ENCODE assay signal across 11 mouse cellular contexts in genomic region chr2:153495818-153496217, GRCm38 (mm10). TPM values are rescaled to one million over a fixed set of nuclear protein-coding genes. Genes with fewer than 3 reads are reported as not detected.
DNase-seq lines count a peak whose midpoint lies in the region; ATAC-seq lines count a peak whose summit lies in the region.
"Had no signal": no experiment of that assay in that cellular context is flagged by ENCODE, and none has a peak within 500 bp of the region (broad histone marks: within the 10 kb centered on the region; RNA-seq: fewer than 3 reads in every experiment).

No protein-coding gene starts in this region.

- H3K27me3 ChIP-seq in megakaryocyte, embryonic 14.5 days (replicated peaks), result no peaks in the 10 kb centered on the region

- no peak for ATAC-seq in megakaryocyte, adult 5-6 weeks (ENCODE audit: poor library complexity, severe bottlenecking)
- no peak for ATAC-seq in frontal cortex, adult (ENCODE audit: low TSS enrichment)

- DNase-seq in c-Kit-positive CD71-positive TER-119-positive erythroid progenitor cells, embryonic 14.5 days (ENCODE audit: low spot score), result peak; percentile 82
- DNase-seq in induced T-regulatory cell, adult 2 months (ENCODE audit: low read depth), result peak; percentile 50
- DNase-seq in thymus, postnatal 14 days, result peak; percentile 69
- DNase-seq in frontal cortex, postnatal 25 days (ENCODE audit: low spot score in 2 of 2), result no peak
- no peak for DNase-seq in Muller cell, postnatal 12 days (ENCODE audit: inconsistent ontology term)
- DNase-seq: kidney, postnatal 4 days had no signal

- H3K36me3 ChIP-seq in megakaryocyte, embryonic 14.5 days (replicated peaks; ENCODE audit: low read length), result peaks cover 67% of the 10 kb centered on the region
- H3K36me3 ChIP-seq: embryonic facial prominence, embryonic 13.5 days had no signal

- H3K4me1 ChIP-seq in megakaryocyte, embryonic 14.5 days, result peaks cover 91% of the 10 kb centered on the region

- H3K4me3 ChIP-seq in megakaryocyte, embryonic 14.5 days (replicated peaks), result peak overlapping the region; percentile 85
- H3K4me3 ChIP-seq: embryonic facial prominence, embryonic 13.5 days had no signal

- no peaks in the 10 kb centered on the region for H3K9me3 ChIP-seq in megakaryocyte, embryonic 14.5 days
- H3K9me3 ChIP-seq: embryonic facial prominence, embryonic 13.5 days had no signal

RNA-seq across cellular contexts. Expression of gene 4930404H24Rik, which starts 3.2 kb away (rescaled TPM):
- 0.54 TPM in 1 of 2 replicates, not detected in the other for polyA plus RNA-seq in megakaryocyte, embryonic 14.5 days (2012; ENCODE audit: insufficient read depth, low replicate concordance)
- total RNA-seq in megakaryocyte, adult 5-6 weeks (2015), result not detected in 2 replicates
- total RNA-seq in megakaryocyte, adult 5-6 weeks (2017), result not detected in 2 replicates
- polyA plus RNA-seq: embryonic facial prominence, embryonic 13.5 days; stomach, embryonic 14.5 days had no signal

RNA-seq across cellular contexts. Expression of gene Nol4l, which starts 34.0 kb away (rescaled TPM):
- polyA plus RNA-seq in megakaryocyte, embryonic 14.5 days (2012; ENCODE audit: insufficient read depth, low replicate concordance), result 10.6 and 40.8 TPM in 2 replicates
- total RNA-seq in megakaryocyte, adult 5-6 weeks (2015), result 1.2 and 2.1 TPM in 2 replicates
- total RNA-seq in megakaryocyte, adult 5-6 weeks (2017), result 0.20 and 0.62 TPM in 2 replicates

Comparison
In these comparisons a context has a peak if more than half of its experiments do, and no peak if none do; other contexts are left out.
1. DNase-seq: peak in c-Kit-positive CD71-positive TER-119-positive erythroid progenitor cells, embryonic 14.5 days (single experiment), induced T-regulatory cell, adult 2 months (single experiment) and thymus, postnatal 14 days (single experiment); none in frontal cortex, postnatal 25 days (0 of 2) and Muller cell, postnatal 12 days (single experiment).